Mouse (Mus musculus): ENCODE measurements around the gene Pfkl.
"Not testable (repeated sequence)": the region's sequence is repeated elsewhere in the genome, so short reads cannot be mapped to it uniquely, and the experiment has no call there.

The Pfkl gene

DNA sequence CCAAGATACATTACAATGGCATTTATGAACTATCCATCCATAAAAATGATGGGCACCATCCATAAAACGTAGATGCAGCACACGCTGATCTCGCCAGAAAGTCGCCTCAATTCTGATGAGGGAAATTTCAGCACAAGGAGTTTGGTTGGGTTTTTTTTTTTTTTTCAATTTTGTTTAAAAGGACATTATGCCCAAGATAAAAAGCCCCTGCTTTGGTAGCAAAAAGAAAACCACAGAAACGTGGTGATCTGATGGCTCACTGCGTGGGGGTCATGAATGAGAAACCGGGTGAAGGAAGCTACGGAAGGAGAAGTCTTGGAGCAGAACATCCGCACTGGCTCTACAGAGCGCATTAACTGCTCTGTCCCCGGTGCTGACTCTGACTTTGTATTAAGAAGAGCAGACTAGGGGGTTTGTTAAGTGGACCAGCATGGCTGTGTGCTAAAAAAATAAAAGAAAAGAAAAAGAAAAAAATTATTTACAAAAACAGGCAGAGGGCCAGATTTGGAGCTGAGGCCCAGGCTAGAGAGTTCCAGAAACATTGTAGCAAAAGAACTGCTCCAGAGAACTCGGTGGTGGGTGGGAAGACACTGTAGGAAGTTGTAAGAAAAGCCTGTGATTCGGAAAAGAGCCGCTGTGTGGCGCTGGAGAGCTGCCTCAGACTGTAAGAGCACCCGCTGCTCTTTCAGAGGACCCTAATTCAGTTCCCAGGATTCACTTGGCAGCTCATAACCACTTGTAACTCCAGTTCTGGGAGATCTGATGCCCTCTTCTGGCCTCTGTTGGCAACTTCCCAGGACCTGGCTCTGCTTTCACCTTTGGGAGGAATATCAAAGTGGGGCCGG, 38.0 kb downstream of the Pfkl start:
- peak; percentile 40 for DNase-seq (ENCODE audit: low read depth, low spot score)

DNA sequence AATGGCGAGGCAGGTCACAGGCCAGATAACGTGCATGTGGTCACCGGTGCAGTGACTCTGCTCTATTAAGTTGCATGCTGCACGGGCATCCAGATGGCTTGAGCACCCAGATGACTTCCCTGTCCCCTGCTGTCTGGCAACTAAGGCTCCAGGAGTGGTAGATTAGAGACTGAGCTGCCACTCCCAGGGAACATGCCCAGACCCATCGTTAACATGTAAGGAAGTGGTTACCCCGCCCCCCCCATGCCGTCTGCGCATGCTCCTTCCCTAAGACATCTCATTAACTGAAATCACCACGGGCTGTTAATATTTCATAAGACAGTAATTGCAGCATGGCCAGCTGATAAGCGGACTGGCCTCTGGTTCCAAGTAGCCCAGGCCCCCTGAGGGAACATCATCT, 38.7 kb downstream of the Pfkl start:
- no peak for DNase-seq (ENCODE audit: low read depth, low spot score)

DNA sequence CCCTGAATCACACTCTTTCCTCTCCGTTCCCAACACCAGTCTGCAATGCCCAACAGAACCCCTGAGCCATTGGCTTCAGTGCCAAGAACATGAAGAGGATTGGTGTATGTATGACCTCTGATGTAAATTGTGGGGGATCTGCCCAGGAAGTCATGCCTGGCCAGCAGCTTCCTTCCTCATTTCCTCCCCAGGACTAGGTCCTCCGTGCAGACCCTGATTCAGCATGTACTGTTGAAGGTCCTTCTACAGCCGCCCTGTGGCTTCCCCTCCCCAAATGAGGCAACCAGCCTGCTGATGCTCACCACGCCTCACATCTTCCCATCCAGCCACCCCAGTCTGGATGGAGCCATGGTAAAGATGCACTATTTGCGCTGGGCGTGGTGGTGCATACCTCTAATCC, 39.4 kb downstream of the Pfkl start, which contains the start of gene Trpm2:
Gene Trpm2 (minus strand): TSS at position 83 of the 400 bp plus-strand sequence.
- no peak for DNase-seq (ENCODE audit: low read depth, low spot score)

DNA sequence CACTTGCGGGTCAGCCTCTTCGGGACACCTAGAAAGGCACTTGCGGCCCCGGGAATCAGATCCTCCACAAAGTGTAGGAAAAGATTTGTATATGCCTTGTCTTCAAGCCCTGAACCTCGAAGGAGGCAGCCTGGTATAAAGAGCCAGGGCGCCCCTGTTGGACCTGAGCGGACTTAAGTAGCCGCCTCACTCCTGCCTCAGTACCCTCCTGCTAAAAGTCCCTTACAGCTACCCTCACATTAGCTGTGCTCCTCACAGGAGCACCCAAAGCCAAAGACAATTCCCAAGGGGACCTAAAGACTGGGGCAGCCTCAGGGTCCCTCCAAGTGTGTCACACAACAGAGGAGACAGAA, 39.9 kb downstream of the Pfkl start:
- DNase-seq (ENCODE audit: low read depth, low spot score) = no peak

DNA sequence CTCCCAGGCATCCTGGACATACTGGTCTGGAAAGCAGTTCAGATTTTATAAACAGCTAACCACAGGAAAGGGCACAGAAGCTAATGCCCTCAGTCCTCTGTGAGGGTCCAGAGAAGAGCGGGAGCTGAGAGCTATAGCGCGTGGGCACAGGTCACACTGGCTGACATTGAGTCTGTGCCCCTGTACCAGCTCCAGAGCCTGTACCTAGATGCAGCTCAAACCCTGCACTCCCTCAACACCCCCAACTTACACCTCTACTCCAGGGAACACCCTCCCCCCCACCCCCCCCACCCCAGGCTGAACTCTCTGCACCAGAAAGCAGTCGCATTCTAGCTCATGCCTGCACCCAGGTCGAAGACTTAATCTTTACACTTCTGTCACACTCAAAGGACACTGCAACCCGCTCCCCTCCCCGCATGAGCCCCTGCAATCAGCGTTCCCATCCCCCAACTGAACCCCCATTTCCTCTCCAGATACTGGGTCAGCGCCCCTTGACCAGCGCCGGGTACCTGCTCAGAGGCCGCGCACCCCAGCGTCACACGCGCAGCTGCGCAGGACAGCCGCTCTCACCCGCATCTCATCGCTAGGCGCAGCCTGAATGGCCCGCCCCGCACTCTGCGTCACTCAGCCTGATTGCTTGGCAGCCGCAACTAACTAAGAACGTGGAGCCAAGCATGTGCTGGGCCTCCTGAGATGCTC, 40.5 kb downstream of the Pfkl start:
- peak; percentile 57 for DNase-seq (ENCODE audit: low read depth, low spot score)

DNA sequence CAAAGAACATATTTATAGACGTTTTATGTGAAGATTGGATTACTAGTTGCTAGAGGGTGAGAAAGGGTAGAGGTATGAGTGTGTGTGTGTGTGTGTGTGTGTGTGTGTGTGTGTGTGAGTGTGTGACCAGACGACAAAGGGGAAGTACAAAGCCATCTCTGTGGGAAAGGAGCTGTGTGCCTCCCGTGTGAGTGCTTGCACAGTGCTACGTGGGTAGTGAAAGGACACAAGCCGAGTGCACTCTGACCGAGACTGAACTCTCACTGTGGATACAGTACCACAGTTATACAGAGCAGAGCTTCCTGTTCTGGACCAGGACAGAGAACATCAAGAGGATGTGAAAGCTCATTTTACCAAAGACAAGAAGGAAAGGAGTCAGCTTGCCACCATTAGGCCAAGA, 45.9 kb downstream of the Pfkl start:
- no peak for DNase-seq (ENCODE audit: low read depth, low spot score)

DNA sequence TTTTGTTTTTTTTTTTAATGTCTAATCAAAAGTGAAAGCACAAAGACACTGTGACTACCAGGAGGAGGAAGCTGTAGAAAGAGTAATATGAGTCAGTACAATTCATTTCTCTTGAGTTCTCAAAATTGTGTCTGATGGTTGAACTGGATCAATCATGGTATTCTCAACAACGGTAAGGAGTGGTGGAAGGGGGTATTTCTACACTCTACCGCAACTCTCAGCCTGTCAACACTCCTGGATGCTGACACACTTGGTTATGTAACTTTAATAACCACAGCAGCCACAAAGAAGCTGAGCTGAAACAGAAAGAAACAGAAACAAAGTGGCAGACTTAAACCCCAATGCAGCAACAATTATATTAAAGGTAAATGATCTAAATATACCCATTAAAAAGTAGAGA, 47.2 kb downstream of the Pfkl start:
- no peak for DNase-seq (ENCODE audit: low read depth, low spot score)

GRCm38 (mm10) chr10:77950468-77950867, 59.4 kb downstream of the Pfkl start:
- DNase-seq (ENCODE audit: low read depth, low spot score) = not testable (repeated sequence)

DNA sequence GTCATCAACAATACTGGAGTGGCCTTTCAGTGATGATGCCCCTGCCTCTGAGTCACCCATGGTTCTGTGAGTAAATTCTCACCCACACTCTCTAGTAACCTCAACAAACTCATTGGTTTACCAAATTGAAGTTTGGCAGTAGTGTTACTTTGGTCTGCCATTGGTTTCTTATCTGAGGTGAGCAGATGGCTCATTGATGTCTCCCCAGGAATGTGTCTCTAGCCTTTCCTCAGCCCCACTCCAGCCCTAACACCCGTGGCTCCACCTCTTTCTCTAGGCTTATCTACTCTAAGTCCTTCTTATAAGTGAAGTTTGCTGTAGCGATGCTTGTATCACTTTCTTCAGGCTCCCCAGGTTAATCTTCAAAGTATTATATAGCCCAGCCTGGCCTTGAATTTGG, 70.2 kb downstream of the Pfkl start:
- no peak for DNase-seq (ENCODE audit: low read depth, low spot score)
